Mouse (Mus musculus) ovary, adult 10 weeks (tissue): ENCODE measurements around the gene Ibsp. TPM values are rescaled to one million over a fixed set of nuclear protein-coding genes. Genes with fewer than 3 reads are reported as not detected.

Source experiments
- polyA plus RNA-seq: library from polyadenylated mRNA; stranded (reverse); fragments of 350-450 nt; fragmentation: Illumina TruSeq; extraction: RNeasy Lipid Tissue Mini Kit (QIAGEN cat#74804); gene quantifications from one replicate; pipeline ENCODE4 v1.2.3, GENCODE M21; 2014

Ibsp gene
- 0.86 TPM for polyA plus RNA-seq

DNA sequence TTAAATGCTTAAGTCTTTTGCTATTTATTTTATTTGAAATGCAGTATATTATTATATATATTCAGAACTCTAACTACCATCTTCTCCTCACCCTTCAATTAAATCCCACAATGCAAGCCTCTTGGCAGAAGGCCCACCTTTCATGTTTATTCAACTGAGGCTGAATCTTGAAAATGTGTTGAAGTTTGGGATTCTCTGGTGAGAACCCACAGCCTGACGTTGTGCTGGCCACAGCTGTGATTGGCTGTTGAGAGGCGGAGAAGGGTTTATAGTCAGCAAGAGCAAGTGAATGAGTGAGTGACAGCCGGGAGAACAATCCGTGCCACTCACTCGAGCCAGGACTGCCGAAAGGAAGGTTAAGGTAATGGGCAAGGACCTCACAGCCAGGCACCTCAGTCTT, at the start of gene Ibsp:
Gene Ibsp (plus strand): TSS at position 178 of the 400 bp plus-strand sequence.

DNA sequence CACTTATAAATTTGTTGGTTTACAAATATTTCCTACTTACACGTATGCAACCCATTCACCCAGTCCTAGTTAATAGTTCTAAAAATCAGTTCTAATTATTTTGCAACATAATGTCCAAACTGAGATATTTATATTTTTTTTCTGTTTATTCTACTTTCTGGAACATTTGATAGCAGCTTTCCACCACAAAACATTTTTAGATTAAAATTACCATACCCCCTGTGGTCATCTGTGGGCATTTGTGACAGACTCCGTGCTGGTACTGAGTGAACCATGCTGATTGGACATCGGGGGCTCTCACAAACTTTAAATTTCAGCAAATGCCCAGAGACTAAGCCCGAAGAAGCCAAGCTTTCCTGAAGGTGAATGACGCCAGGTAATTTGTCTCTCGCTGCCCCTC, 26.1 kb downstream of the Ibsp start, which contains the start of gene Mepe:
Gene Mepe (plus strand): TSS at position 301 of the 400 bp plus-strand sequence.

Other genes starting within 250 kb of the Ibsp start
- gene Gm17660, start 221.6 kb upstream of the Ibsp start, polyA plus RNA-seq: not detected
- 598 TPM for gene Sparcl1, start 185.4 kb upstream of the Ibsp start, polyA plus RNA-seq
- gene Dspp, start 128.5 kb upstream of the Ibsp start, polyA plus RNA-seq: not detected
- not detected for gene Dmp1, start 96.6 kb upstream of the Ibsp start, polyA plus RNA-seq
- gene Mepe, start 26.2 kb downstream of the Ibsp start, polyA plus RNA-seq: not detected
- gene Spp1, start 135.9 kb downstream of the Ibsp start, polyA plus RNA-seq: 46.4 TPM
- gene Pkd2, start 160.3 kb downstream of the Ibsp start, polyA plus RNA-seq: 93.1 TPM
- gene BC005561, start 209.2 kb downstream of the Ibsp start, polyA plus RNA-seq: 27.4 TPM